Mouse (Mus musculus) intestine, embryonic 14.5 days (tissue): Measurements from ENCODE around the gene Fuk. TPM values are rescaled to one million over a fixed set of nuclear protein-coding genes. Genes with fewer than 3 reads are reported as not detected.

Experiments
- polyA plus RNA-seq: library from polyadenylated mRNA; unstranded; fragments of >200 nt; fragmentation: Nextera tagmentation; extraction: Ambion mirVana; gene quantifications from 2 replicates; pipeline ENCODE4 v1.2.1, GENCODE M21; 2014

The Fuk gene
- polyA plus RNA-seq, 1 experiment from 2014 or later = 9.6 TPM

Other genes starting within 250 kb of the Fuk start
- 9.9 and 10.4 TPM in 2 replicates for gene Mtss1l, start 181.0 kb downstream of the Fuk start, polyA plus RNA-seq
- gene Il34, start 96.6 kb downstream of the Fuk start, polyA plus RNA-seq = 1.2 and 1.5 TPM in 2 replicates
- gene Cog4, start 55.9 kb downstream of the Fuk start, polyA plus RNA-seq = 66.0 and 72.3 TPM in 2 replicates
- 149 and 176 TPM in 2 replicates for gene Sf3b3, start 55.7 kb downstream of the Fuk start, polyA plus RNA-seq
- gene St3gal2, start 17.4 kb upstream of the Fuk start, polyA plus RNA-seq = 11.6 and 13.4 TPM in 2 replicates
- 19.8 and 20.4 TPM in 2 replicates for gene Ddx19a, start 95.3 kb upstream of the Fuk start, polyA plus RNA-seq
- 7.0 and 7.3 TPM in 2 replicates for gene Ddx19b, start 129.3 kb upstream of the Fuk start, polyA plus RNA-seq
- gene Aars, start 130.7 kb upstream of the Fuk start, polyA plus RNA-seq = 52.7 and 55.5 TPM in 2 replicates
- gene Exosc6, start 153.9 kb upstream of the Fuk start, polyA plus RNA-seq = 27.7 and 34.5 TPM in 2 replicates
- not detected in 2 replicates for gene Clec18a, start 189.9 kb upstream of the Fuk start, polyA plus RNA-seq
- 6.3 and 7.1 TPM in 2 replicates for gene Pdpr, start 192.1 kb upstream of the Fuk start, polyA plus RNA-seq